Mouse (Mus musculus): ENCODE data around the gene Ntng1.
"Not testable (repeated sequence)": the region's sequence is repeated elsewhere in the genome, so short reads cannot be mapped to it uniquely, and the experiment has no call there.

Ntng1 gene

DNA sequence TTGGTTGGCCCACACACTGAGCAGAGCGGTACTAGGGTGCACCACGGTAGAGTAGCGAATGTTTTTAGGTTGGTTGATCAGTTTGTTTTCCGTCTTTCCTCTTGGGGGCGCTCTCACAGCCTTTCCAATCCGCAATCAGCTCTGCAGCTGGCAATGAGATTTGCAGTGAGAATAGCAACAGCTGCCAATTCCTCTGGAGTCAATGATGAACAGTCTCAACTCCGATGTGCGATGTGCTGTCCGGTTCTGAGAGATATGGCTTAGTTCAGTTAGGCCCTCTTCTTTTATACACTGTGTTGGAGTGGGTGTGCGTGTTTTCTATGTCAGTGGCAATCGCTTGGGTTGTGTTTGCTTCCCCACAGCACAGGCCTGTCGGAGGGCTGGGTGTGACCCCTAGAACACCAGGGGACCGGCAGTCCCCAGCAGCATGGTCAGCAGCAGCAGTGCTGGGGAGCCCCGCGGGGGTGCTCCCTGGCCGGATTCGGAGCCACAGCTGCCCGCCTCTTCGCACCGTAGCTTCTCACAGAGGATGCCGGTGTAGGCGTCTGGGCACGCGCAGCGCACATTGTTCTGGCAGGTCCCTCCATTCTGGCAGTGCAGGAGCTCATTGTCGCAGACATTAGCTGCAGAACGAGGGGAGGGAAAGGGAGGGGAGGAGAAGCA is 361.4 kb downstream of the Ntng1 start:
- peak; percentile 64 to 75 for DNase-seq (ENCODE audit: low spot score in 2 of 2)

DNA sequence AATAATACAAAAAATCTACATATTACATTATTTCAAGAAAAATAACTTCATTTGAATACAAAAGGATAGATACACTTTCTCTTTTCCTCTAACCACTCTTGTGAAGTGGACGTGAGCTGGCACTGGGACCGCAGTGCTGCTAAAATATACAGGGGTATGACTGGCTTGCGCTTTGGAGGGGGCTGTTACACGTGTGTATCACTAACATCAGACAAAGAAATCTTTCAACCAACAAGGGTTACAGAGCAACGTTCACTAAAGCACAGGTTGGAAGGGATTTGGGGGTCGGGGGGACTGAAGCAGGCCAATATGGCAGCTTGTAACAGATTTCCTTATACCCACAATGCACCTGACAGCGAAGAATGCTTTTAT is 361.9 kb downstream of the Ntng1 start:
- no peak for DNase-seq (ENCODE audit: low spot score in 2 of 2)

DNA sequence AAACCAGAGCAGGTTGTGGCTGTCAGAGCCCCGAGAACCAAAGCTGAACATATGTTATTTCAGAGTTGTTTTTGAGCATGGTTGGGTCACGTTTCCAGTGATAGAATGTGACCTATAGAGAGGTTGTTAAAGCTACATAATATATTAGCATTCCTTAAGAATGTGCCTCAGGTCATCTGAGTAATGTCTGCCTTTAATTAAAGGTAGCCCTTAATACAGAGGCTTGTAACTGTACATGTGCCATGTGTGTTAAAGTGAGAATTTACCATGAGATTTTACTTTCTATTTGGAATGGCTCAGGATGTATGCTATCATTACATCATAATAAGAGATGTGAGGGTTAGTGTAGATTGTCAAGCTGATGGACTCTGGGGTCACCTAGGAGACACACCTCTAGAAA is 368.6 kb downstream of the Ntng1 start:
- DNase-seq (ENCODE audit: low spot score in 2 of 2), result no peak

DNA sequence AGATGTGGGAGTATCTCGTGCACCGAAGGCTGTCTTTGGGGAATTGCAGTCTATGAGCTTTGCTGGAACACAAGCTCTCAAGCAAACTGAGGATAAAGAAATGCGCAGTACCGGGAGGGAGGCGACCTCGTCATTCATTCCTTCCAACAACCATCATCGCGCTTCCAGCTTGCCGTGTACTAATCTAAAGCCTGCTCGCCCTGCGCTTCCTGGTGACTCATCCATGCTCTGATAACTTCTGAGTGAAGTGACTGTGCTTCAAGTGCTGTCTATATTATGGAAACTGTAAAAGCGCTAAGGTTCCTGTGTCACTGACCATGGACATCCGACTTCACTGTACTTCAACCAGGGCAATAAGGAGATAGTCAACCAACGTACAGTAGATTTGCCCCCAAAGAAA is 371.7 kb downstream of the Ntng1 start:
- DNase-seq (ENCODE audit: low spot score in 2 of 2), result no peak

DNA sequence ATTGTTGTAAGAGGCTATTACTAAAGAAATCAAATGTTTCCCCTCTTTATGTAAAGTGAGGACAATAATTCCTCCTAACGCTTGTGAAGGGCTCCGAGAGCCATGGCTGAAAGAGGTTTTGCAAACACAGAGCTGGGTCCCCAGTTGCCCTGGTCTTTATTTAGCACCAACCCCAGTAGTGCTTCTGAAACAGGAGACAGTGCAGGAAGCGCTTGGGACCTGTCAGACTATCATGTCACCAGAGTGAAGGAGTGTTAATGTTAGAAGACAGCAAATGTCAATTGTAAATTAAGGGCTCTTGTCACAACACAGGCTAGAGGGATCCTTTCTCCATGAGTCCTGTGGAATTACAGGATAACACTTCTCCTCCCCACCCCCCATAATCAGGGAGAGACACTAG is 376.9 kb downstream of the Ntng1 start:
- no peak for DNase-seq (ENCODE audit: low spot score in 2 of 2)

DNA sequence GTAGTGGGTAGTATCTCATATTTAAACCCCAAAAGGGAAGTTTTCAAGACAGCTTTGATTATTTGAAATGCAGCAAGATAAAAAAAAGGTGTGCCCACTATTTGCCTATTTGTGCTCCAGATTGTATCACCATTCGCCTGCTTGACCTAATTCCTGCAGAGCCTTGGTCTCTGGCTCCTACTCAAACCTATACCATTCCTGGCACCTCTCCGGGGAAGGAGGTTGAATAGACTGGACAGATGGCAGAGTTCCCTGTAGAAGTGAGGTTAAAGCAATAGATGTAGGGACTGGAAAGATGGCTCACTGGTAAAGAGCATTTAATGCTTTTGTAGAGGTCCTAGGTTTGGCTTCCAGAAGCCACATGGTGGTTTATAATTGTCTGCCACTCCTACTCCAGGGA is 378.2 kb downstream of the Ntng1 start:
- no peak for DNase-seq (ENCODE audit: low spot score in 2 of 2)

DNA sequence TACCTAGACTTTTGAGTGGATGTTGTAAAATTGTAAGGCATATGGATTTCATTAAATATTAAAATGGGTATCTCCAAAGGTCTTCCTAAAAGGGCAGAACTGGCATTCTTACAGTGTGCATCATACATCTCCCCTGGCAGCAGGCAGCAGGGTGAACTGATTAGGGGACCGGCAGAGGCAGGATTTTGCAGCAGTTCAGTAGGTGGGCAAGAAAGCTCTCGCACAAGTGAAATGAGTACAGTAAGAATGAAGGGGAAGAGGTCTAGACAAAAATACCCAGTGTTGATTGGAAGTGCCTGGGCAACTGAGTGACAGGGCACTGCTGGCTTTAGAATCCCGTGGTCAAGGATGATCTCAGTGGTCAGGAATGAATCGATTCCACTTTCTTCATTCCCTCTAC is 378.7 kb downstream of the Ntng1 start:
- no peak for DNase-seq (ENCODE audit: low spot score in 2 of 2)

DNA sequence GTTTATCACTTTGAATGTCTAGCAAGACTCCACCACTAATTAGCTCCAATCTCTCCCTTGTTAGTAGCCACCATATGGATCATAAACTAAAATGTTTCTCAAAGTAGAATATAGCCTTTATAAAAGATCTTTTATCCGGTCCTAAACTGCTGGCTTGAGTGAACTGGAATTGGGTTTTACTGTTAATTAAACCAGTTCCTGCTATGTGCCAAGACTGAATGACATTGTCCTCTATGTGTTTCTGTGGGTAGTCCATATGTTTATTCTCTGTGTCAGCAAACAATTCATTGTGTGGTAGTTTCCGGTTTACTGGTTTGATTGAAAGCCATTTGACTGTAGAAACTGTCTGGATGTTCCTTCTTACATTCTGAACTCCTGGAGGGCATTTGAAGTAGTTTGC is 387.4 kb downstream of the Ntng1 start:
- DNase-seq (ENCODE audit: low spot score in 2 of 2), result no peak

DNA sequence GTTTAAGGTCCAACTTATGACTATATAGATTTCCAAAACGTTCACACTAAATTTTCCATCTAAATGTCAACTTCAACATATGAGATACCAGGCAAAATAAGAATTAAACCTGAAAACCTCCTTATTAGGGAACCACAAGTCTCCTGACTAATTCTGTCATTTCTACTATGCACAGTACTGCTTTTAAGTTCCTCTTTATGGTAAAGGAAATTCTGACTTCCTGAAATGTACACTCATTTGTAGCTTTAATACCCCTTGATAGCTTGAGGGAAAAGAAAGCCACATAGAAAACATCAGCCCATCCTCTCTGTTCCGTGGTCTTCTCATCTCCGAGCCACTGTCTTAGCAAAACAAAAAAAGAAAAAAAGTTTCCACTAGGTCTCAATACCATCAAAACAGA is 396.2 kb downstream of the Ntng1 start:
- DNase-seq (ENCODE audit: low spot score in 2 of 2), result not testable (repeated sequence)

DNA sequence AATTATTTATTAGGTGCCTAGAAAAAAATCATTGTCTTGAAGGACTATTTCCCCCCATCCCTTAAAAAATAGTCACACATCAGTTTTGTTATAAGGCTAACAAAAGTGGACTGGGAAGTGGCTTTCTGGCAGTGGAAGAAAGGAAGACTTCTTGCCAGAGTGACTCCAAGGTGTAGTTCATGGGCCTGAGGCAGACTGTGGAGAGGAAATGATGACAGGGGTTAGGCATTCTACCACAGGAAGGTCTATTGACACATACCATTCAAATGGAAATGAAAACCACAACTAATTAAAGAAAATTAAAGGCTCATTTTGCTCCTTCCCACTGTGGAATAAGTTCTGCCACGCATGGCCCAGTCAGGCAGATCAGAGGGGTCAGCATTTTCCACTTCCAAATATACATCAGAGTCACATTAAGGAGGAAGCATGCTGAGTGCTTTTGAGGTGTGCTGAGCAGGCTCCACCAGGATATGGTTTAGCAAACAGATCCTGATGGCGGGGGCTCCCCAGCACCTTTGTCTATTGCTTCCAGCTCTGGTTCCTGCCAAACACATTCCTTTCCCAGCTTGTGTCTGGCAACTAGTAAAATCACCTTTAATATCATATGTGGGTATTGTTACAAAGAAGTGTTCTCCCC is 403.2 kb downstream of the Ntng1 start:
- no peak for DNase-seq (ENCODE audit: low spot score in 2 of 2)

DNA sequence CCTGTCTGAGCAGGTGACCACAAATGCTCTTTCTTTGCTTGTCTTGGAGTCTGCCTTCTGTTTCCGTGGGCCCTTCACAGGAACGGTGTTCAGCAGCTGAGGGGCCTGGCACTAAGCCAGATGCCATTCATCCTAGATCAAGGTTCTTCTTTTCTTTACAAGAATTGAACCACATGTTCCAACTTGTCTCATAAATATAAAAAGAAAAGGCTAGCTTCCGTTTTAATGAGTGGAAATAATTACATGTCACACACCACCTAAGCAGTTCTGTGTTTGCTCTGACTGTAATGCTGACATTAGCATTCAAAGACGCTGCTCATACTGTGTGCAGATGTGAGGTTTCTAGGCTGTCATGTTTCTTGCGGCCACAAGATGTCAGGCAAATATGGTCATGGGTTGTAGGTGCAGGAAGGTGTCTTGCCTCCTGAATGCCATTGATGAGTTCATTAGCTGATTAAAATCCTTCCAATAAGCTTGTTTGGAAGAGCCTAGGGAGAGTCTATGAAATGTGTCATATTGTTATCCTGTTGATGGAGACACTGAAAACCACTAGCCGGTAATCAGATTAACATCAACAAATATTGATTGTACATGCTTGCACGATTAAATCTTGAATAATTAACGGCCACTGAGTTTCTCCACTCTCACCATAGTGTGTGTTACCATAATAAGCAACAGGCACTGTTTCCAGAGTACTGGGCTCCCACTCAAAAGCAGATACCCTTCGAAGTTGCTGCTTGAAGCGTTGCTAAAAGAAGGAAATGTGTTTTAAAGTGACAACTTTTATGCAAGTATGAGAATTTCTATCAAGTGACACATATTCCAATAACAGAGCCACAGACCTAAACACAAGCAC is 411.3 kb downstream of the Ntng1 start:
- DNase-seq (ENCODE audit: low spot score in 2 of 2), result peak in 1 of 2 experiments; percentile 6

DNA sequence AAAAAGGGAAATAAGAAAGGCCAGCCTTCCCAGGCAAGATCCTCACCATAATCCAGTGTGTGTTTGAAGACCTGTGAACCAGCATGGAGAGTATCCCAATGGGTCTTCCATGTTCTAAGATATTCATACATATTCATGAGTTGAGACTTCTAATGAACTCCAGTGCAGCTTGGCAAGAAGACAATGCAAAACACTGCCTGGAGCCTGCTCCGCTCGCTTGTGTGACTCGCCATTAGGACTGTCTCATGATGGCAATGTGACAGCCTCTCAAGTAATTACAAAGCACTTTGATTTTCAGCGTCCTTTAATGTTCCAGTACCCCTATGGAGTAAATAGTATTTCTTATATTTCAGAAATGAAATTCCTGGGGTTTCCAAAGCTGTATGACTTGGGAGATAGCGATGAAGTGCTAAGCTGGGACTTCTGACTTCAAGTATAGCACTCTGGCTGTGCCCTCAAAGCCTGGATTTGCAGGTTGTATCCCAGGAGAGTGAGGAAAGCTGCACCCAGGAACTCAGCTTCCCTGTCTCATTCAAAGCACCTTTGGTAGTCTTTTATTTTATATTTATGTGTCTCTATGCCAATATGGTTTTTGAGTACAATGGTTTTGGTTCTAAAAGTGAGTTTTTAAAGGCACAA is 412.1 kb downstream of the Ntng1 start:
- no peak for DNase-seq (ENCODE audit: low spot score in 2 of 2)
